Mouse (Mus musculus): Measurements from ENCODE around the gene Mtmr11. TPM values are rescaled to one million over a fixed set of nuclear protein-coding genes. Genes with fewer than 3 reads are reported as not detected.
A peak's percentile ranks its signal among the peaks of the same experiment; 100 is the strongest.
"Not testable (repeated sequence)": the region's sequence is repeated elsewhere in the genome, so short reads cannot be mapped to it uniquely, and the experiment has no call there.

The Mtmr11 gene
- total RNA-seq, 2 experiments from 2014 or later = not detected

GRCm38 (mm10) chr3:96170976-96171545 is 9.3 kb downstream of the Mtmr11 start:
- ATAC-seq (replicated peaks; ENCODE audit: low FRiP score, low TSS enrichment, poor library complexity, severe bottlenecking) = no peak

DNA sequence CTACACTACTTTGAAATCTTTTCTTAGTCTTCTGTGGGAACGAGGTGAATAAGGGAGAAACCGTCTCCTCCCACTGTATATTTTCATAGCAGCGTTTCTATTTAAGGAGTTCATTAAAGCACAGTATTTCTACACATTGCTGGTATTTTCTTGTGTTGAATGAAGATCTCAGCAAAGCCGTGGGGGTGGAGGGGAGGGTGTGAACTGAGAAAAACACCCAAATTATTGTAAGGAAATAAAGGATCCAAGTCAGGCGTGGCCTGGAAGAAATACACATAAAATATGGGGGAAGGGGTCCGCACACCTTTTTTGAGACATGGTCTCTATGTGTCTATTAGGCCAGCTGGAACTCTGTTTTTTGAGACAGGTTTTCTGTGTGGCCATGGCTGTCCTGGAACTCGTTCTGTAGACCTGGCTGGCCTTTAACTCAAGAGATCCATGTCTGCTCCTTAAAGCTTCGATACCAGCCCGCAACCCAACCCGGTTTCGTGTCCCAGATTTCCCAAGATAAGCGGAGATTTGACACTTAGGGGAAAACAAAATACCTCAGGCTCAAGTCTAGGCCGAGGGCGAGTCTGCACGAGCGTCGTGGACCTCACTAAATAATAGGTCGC is 9.9 kb downstream of the Mtmr11 start:
- ATAC-seq (replicated peaks; ENCODE audit: low FRiP score, low TSS enrichment, poor library complexity, severe bottlenecking) = no peak

- peak; percentile 87 for ATAC-seq (replicated peaks; ENCODE audit: low FRiP score, low TSS enrichment, poor library complexity, severe bottlenecking)
Measured at GRCm38 (mm10) chr3:96172197-96173178, 10.7 kb downstream of the Mtmr11 start, which contains the start of gene Sf3b4. TSS of gene Sf3b4 (plus strand) at chr3:96172332.

GRCm38 (mm10) chr3:96173185-96173584 is 11.4 kb downstream of the Mtmr11 start:
- ATAC-seq (replicated peaks; ENCODE audit: low FRiP score, low TSS enrichment, poor library complexity, severe bottlenecking) = no peak

DNA sequence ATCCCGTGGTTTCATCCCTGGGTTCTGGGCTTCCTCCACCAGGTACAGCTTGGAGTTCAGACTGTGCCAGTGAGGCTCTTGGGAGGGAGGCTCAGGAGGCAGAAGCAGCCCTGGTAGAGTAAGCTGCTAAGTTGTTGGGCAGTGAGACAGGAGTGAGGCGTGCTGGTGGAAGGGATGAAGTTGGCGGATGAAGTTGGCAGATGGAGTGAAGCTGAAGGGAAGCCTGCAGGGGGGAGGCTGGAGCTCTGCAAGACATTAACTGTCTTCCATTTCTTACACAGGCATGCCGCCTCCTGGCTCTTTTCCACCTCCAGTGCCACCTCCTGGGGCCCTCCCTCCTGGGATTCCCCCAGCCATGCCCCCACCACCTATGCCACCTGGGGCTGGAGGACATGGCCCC is 12.2 kb downstream of the Mtmr11 start:
- not testable (repeated sequence) for ATAC-seq (replicated peaks; ENCODE audit: low FRiP score, low TSS enrichment, poor library complexity, severe bottlenecking)

- ATAC-seq (replicated peaks; ENCODE audit: low FRiP score, low TSS enrichment, poor library complexity, severe bottlenecking) = no peak
Measured at GRCm38 (mm10) chr3:96175251-96175650, 13.4 kb downstream of the Mtmr11 start.

DNA sequence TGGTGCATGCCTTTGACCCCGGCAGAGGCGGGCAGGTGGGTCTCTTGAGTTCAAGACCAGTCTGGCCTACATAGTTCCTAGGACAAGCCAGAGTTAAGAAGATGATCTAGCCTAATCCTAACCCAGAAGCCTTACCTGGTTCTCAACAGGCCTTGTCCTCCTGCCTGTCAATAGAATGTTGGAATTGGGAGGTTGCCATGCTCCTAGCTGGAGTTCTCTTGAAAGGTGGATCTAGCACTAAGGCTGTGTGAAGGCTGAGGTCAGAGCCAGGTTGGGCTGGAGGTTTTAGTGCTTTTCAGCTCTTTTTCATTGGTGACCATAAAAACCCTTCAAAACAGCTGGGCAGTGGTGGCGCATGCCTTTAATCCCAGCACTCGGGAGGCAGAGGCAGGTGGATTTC is 16.6 kb downstream of the Mtmr11 start:
- ATAC-seq (replicated peaks; ENCODE audit: low FRiP score, low TSS enrichment, poor library complexity, severe bottlenecking) = no peak

DNA sequence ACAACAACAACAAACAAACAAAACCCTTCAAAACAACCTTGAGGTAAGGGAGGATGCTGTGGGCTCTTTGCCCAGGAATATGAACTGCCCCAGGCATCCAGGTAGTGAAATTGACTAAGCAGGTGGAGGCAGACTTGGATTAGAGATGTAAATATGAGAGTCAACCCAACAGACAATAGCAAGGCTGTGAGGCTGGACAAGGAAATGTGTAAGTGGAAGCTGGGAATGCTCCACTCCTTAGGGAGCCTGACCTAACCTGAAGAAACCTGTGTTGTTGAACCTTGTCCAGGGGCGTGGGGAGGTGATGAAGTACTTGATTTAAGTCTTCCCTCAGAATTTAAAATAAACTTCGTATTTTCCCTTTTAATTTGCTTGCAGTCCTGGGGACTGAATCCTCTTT is 17.1 kb downstream of the Mtmr11 start:
- no peak for ATAC-seq (replicated peaks; ENCODE audit: low FRiP score, low TSS enrichment, poor library complexity, severe bottlenecking)

- no peak for ATAC-seq (replicated peaks; ENCODE audit: low FRiP score, low TSS enrichment, poor library complexity, severe bottlenecking)
Measured at GRCm38 (mm10) chr3:96179531-96179930, 17.7 kb downstream of the Mtmr11 start.

DNA sequence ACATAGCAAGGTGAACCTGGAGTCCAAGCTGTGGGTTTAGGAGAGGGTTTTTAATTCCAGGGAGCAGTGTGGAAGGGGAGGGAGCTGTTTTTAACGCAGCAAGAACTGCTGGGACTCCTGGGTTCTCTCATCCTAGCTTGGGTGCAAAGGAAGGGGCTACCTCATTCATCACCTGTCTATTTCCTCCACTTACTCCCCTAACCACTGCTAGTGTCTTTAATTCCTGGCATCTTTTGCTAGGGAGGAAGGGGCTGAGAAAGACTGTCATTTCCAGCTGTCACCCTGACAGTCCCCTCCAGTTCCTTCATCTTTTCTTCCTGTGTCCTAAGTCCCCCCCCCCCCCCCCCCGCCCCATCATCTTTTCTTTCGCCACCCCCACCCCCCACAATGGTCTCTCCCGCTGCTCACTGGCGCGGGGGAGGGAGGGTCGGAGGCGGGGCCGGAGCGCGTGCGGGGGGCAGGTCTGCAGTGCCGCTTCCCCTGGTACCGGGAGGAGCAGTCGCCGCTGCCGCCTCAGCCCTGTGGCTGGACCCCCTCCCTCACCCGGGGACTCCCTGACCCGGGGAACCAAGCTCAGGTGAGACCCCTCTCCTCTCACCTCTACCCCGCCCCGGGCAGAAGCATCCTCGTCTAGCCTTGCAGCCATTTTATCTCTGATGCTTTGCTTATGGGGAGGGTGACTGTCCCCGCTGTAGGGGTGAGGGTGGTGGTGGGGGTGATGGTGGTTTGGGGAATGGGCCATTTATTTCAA is 19.1 kb downstream of the Mtmr11 start, which contains the start of gene Sv2a:
TSS of gene Sv2a (plus strand) at position 425 of the 751 bp plus-strand sequence.
- ATAC-seq (replicated peaks; ENCODE audit: low FRiP score, low TSS enrichment, poor library complexity, severe bottlenecking) = peak; percentile 33; the same call in 1 of the 2 replicates

- no peak for ATAC-seq (replicated peaks; ENCODE audit: low FRiP score, low TSS enrichment, poor library complexity, severe bottlenecking)
Measured at GRCm38 (mm10) chr3:96181510-96182381, 19.9 kb downstream of the Mtmr11 start.

DNA sequence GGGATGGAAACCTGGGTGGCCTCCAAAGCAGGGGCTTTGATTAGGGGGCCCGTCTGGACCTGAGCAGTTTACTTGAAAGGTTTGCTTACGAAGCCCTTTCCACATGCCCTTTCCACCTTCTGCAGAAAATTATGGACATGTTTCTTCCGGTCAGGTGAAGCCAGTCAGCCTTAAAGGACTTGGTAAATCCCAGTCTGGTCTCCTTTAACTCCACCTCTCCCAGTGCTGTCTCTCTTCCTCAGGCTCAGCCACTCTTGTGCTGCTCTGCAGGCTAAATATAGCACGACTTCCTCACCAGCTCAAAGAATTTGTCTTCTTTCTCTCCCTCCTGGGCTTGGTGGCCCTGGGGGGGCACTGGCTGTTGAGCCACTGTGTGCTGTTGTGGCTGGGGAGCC is 20.6 kb downstream of the Mtmr11 start:
- ATAC-seq (replicated peaks; ENCODE audit: low FRiP score, low TSS enrichment, poor library complexity, severe bottlenecking) = no peak

- no peak for ATAC-seq (replicated peaks; ENCODE audit: low FRiP score, low TSS enrichment, poor library complexity, severe bottlenecking)
Measured at GRCm38 (mm10) chr3:96192977-96193376, 31.2 kb downstream of the Mtmr11 start.

DNA sequence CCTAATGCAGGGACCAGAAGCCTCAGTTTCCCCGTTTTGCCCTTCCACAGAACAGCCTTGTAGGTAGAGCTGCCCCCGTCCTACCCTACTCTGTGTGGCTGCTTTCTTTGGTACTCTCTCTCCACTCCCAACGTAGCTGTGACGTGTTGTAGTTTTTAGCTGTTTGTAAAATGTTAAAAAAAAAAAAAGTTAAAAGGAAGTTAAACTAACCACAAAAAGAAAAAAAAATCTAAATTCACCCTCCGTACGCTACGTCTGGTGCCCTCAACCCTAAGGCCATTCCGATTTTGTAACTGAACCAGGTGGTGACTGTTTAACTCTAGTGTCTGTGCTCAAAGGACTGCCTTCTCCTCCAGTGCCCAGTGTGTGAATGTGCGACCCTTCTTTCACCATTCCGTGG is 33.2 kb downstream of the Mtmr11 start:
- no peak for ATAC-seq (replicated peaks; ENCODE audit: low FRiP score, low TSS enrichment, poor library complexity, severe bottlenecking)

- no peak for ATAC-seq (replicated peaks; ENCODE audit: low FRiP score, low TSS enrichment, poor library complexity, severe bottlenecking)
Measured at GRCm38 (mm10) chr3:96195616-96196313, 34.0 kb downstream of the Mtmr11 start.

DNA sequence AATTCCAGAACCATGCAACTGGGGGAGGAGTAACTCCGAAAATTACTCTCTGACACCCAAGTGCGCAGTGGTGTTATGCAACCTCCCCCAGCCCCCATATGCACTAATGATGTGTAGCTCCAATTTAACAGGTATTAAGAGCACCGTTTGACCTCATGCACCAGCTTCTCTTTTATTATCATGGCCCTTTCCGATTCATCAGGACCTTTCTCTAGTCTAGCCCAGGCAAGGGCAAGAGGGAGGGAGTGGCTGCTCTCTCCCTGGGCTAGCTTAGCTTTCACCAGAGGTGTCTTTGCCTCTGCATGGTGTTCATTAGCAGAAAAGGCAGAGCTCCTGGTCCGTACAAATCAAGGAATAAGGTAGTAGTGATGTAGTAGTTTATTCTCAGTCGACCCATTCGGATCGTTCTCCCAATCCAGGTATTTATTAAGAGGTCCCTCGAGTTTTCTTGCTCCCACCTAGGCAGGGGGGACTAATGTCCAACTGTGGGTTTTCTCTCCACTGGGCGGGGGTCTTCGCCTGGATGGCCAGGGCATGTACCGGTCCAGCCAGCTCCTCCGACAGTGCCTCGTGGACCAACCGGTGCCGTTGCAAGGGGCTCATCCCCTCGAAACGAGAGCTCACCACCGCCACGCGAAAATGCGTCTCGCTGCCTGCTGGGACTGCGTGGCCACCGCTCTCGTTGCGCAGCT is 34.8 kb downstream of the Mtmr11 start:
- ATAC-seq (replicated peaks; ENCODE audit: low FRiP score, low TSS enrichment, poor library complexity, severe bottlenecking) = no peak

DNA sequence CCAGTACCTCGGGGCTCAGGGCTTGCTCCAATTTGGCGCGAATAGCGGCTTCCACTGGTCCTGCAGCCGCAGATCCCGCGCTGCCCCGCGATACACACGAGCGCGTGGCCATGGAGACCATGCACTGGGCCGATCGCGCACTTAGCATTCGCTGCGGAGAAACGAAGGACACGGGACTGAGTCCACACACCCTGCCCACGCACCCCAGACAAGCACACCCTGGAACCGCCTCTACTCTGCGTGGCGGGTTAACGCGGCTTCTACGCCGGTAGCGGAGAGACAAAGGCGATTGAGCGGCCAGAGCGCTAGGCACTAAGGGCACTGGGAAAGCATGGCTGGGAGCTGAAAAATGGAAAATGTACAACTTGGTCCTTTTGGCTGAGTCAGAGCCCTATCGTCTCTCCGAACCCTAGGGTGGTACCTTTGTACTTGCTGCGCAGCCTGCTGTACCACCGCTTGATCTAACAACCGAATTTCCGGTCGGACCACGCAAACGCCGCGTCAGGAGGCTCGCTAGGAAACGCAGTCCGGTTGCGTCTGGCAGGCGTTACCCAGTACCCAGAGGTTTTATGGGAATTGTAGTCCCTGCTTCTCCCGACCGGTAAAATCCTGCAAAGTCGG is 35.4 kb downstream of the Mtmr11 start:
- peak; percentile 86 for ATAC-seq (replicated peaks; ENCODE audit: low FRiP score, low TSS enrichment, poor library complexity, severe bottlenecking)

Measured in megakaryocyte-erythroid progenitor cell, adult 5-6 weeks (primary cell).